Mouse (Mus musculus) heart, adult 10 weeks (tissue): Measurements from ENCODE around the gene Olfr661. TPM values are rescaled to one million over a fixed set of nuclear protein-coding genes. Genes with fewer than 3 reads are reported as not detected.

Source experiments
- polyA plus RNA-seq: library from polyadenylated mRNA; stranded (reverse); fragments of 350-450 nt; fragmentation: Illumina TruSeq; extraction: RNeasy Lipid Tissue Mini Kit (QIAGEN cat#74804); gene quantifications from one replicate; pipeline ENCODE4 v1.2.3, GENCODE M21; 2014; ENCODE audit warnings: low read depth, low replicate concordance

Gene Olfr661
- polyA plus RNA-seq, result not detected

GRCm38 (mm10) chr7:104686201-104686600, at the start of gene Olfr661:
Gene Olfr661 (plus strand): TSS chr7:104686501.

GRCm38 (mm10) chr7:104646841-104647482, 39.3 kb upstream of the Olfr661 start, which contains the start of gene Olfr658:
Gene Olfr658 (minus strand): TSS chr7:104647305.

GRCm38 (mm10) chr7:104666453-104666852, 19.8 kb upstream of the Olfr661 start, which contains the start of gene Olfr659:
Gene Olfr659 (plus strand): TSS chr7:104666753.

Other genes starting within 250 kb of the Olfr661 start
- 6.7 TPM for gene Trim30a, start 221.3 kb upstream of the Olfr661 start, polyA plus RNA-seq
- 2.1 TPM for gene Trim30d, start 178.7 kb upstream of the Olfr661 start, polyA plus RNA-seq
- gene Olfr651, start 136.4 kb upstream of the Olfr661 start, polyA plus RNA-seq, result not detected
- not detected for gene Olfr652, start 125.6 kb upstream of the Olfr661 start, polyA plus RNA-seq
- gene Olfr653, start 109.2 kb upstream of the Olfr661 start, polyA plus RNA-seq, result not detected
- gene Olfr654, start 99.5 kb upstream of the Olfr661 start, polyA plus RNA-seq, result not detected
- gene Olfr655, start 84.7 kb upstream of the Olfr661 start, polyA plus RNA-seq, result not detected
- gene Olfr656, start 72.5 kb upstream of the Olfr661 start, polyA plus RNA-seq, result not detected
- gene Olfr657, start 61.7 kb upstream of the Olfr661 start, polyA plus RNA-seq, result not detected
- not detected for gene Olfr658, start 39.2 kb upstream of the Olfr661 start, polyA plus RNA-seq
- not detected for gene Olfr659, start 19.7 kb upstream of the Olfr661 start, polyA plus RNA-seq
- not detected for gene Usp17le, start 91.0 kb downstream of the Olfr661 start, polyA plus RNA-seq
- gene Usp17lb, start 156.1 kb downstream of the Olfr661 start, polyA plus RNA-seq, result not detected
- not detected for gene Usp17la, start 170.5 kb downstream of the Olfr661 start, polyA plus RNA-seq
- not detected for gene Olfr665, start 191.5 kb downstream of the Olfr661 start, polyA plus RNA-seq
- gene Olfr666, start 209.5 kb downstream of the Olfr661 start, polyA plus RNA-seq, result not detected
- not detected for gene Olfr667, start 235.0 kb downstream of the Olfr661 start, polyA plus RNA-seq
- gene Olfr668, start 241.6 kb downstream of the Olfr661 start, polyA plus RNA-seq, result not detected
- gene Olfr669, start 247.7 kb downstream of the Olfr661 start, polyA plus RNA-seq, result not detected